Mouse (Mus musculus): ENCODE results near the gene Shpk. TPM values are rescaled to one million over a fixed set of nuclear protein-coding genes. Genes with fewer than 3 reads are reported as not detected.

Gene Shpk
- polyA plus RNA-seq, 1 experiment from 2014 or later, result 1.0 TPM

GRCm38 (mm10) chr11:73205194-73205593, 5.9 kb downstream of the Shpk start:
- ATAC-seq (ENCODE audit: insufficient number of reproducible peaks, low FRiP score, low TSS enrichment, low read depth), result no peak
- Histone ChIP-seq H3K9ac (ENCODE audit: low read length) (no peak overlapping the region), H3K36me3 (ENCODE audit: control insufficient read depth, insufficient read depth, low read length) (no peaks in the 10 kb centered on the region), H3K9me3 (ENCODE audit: control insufficient read depth, low read length) (no peaks in the 10 kb centered on the region), H3K4me2 (ENCODE audit: low read depth, severe bottlenecking) (no peak overlapping the region), H3K27ac (replicated peaks; ENCODE audit: low read depth, low read length) (no peak overlapping the region), H3K4me1 (ENCODE audit: control insufficient read depth, insufficient read depth, low read length) (no peaks in the 10 kb centered on the region), H3K4me3 (ENCODE audit: low read depth, low read length) (no peak overlapping the region), H3K27me3 (ENCODE audit: control insufficient read depth, insufficient read depth, low read length) (no peaks in the 10 kb centered on the region)
- no peak for DNase-seq (ENCODE audit: low spot score)
- 64% methylated on average over 7 of the region's 7 CpGs for WGBS

- H3K4me3 ChIP-seq (ENCODE audit: low read depth, low read length), result no peak overlapping the region
- H3K36me3 ChIP-seq (ENCODE audit: control insufficient read depth, insufficient read depth, low read length), result no peaks in the 10 kb centered on the region
- no peaks in the 10 kb centered on the region for H3K4me1 ChIP-seq (ENCODE audit: control insufficient read depth, insufficient read depth, low read length)
- H3K27ac ChIP-seq (replicated peaks; ENCODE audit: low read depth, low read length), result no peak overlapping the region
- 84% methylated on average over 2 of the region's 2 CpGs for WGBS
- DNase-seq (ENCODE audit: low spot score) (no peak), ATAC-seq (ENCODE audit: insufficient number of reproducible peaks, low FRiP score, low TSS enrichment, low read depth) (no peak)
- no peaks in the 10 kb centered on the region for H3K27me3 ChIP-seq (ENCODE audit: control insufficient read depth, insufficient read depth, low read length)
- no peak overlapping the region for H3K4me2 ChIP-seq (ENCODE audit: low read depth, severe bottlenecking)
- no peak overlapping the region for H3K9ac ChIP-seq (ENCODE audit: low read length)
- H3K9me3 ChIP-seq (ENCODE audit: control insufficient read depth, low read length), result no peaks in the 10 kb centered on the region
Measured at GRCm38 (mm10) chr11:73207621-73208020, 8.4 kb downstream of the Shpk start.

DNA sequence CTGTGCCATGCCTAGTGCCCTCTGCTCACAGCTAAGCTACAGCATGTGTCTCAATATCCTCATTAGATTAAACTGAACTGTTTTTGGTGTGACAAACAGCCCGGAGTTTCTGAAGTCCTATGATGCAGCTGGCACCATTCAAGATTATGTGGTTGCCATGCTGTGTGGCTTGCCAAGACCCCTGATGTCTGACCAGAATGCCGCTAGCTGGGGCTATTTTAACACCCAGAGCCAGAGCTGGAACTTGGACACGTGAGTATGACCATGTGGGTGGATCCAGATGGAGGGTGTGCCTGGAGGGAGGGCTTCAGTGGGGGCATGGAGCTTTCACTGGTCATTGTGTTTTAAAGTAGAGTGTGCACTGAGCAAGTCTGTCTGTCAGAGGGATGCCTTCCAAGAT, 14.7 kb downstream of the Shpk start:
- Histone ChIP-seq H3K9ac (ENCODE audit: low read length) (no peak overlapping the region), H3K27me3 (ENCODE audit: control insufficient read depth, insufficient read depth, low read length) (no peaks in the 10 kb centered on the region), H3K4me3 (ENCODE audit: low read depth, low read length) (no peak overlapping the region), H3K9me3 (ENCODE audit: control insufficient read depth, low read length) (no peaks in the 10 kb centered on the region), H3K4me1 (ENCODE audit: control insufficient read depth, insufficient read depth, low read length) (no peaks in the 10 kb centered on the region), H3K27ac (replicated peaks; ENCODE audit: low read depth, low read length) (no peak overlapping the region), H3K36me3 (ENCODE audit: control insufficient read depth, insufficient read depth, low read length) (no peaks in the 10 kb centered on the region), H3K4me2 (ENCODE audit: low read depth, severe bottlenecking) (no peak overlapping the region)
- no peak for ATAC-seq (ENCODE audit: insufficient number of reproducible peaks, low FRiP score, low TSS enrichment, low read depth)
- no peak for DNase-seq (ENCODE audit: low spot score)
- WGBS, result 85% methylated on average over 3 of the region's 3 CpGs

- H3K36me3 ChIP-seq (ENCODE audit: control insufficient read depth, insufficient read depth, low read length), result no peaks in the 10 kb centered on the region
- H3K27me3 ChIP-seq (ENCODE audit: control insufficient read depth, insufficient read depth, low read length), result no peaks in the 10 kb centered on the region
- no peaks in the 10 kb centered on the region for H3K4me1 ChIP-seq (ENCODE audit: control insufficient read depth, insufficient read depth, low read length)
- no peak overlapping the region for H3K27ac ChIP-seq (replicated peaks; ENCODE audit: low read depth, low read length)
- no peak overlapping the region for H3K4me3 ChIP-seq (ENCODE audit: low read depth, low read length)
- no peaks in the 10 kb centered on the region for H3K9me3 ChIP-seq (ENCODE audit: control insufficient read depth, low read length)
- no peak overlapping the region for H3K4me2 ChIP-seq (ENCODE audit: low read depth, severe bottlenecking)
- ATAC-seq (ENCODE audit: insufficient number of reproducible peaks, low FRiP score, low TSS enrichment, low read depth) (no peak), DNase-seq (ENCODE audit: low spot score) (no peak)
- H3K9ac ChIP-seq (ENCODE audit: low read length), result no peak overlapping the region
- 55% methylated on average over 2 of the region's 2 CpGs for WGBS
Measured at GRCm38 (mm10) chr11:73219671-73220070, 20.4 kb downstream of the Shpk start.

GRCm38 (mm10) chr11:73220651-73221050, 21.4 kb downstream of the Shpk start:
- Histone ChIP-seq H3K27ac (replicated peaks; ENCODE audit: low read depth, low read length) (no peak overlapping the region), H3K36me3 (ENCODE audit: control insufficient read depth, insufficient read depth, low read length) (no peaks in the 10 kb centered on the region), H3K4me3 (ENCODE audit: low read depth, low read length) (no peak overlapping the region), H3K4me2 (ENCODE audit: low read depth, severe bottlenecking) (no peak overlapping the region), H3K27me3 (ENCODE audit: control insufficient read depth, insufficient read depth, low read length) (no peaks in the 10 kb centered on the region), H3K4me1 (ENCODE audit: control insufficient read depth, insufficient read depth, low read length) (no peaks in the 10 kb centered on the region), H3K9me3 (ENCODE audit: control insufficient read depth, low read length) (no peaks in the 10 kb centered on the region), H3K9ac (ENCODE audit: low read length) (no peak overlapping the region)
- no peak for ATAC-seq (ENCODE audit: insufficient number of reproducible peaks, low FRiP score, low TSS enrichment, low read depth)
- 93% methylated on average over 1 of the region's 1 CpGs for WGBS
- no peak for DNase-seq (ENCODE audit: low spot score)

DNA sequence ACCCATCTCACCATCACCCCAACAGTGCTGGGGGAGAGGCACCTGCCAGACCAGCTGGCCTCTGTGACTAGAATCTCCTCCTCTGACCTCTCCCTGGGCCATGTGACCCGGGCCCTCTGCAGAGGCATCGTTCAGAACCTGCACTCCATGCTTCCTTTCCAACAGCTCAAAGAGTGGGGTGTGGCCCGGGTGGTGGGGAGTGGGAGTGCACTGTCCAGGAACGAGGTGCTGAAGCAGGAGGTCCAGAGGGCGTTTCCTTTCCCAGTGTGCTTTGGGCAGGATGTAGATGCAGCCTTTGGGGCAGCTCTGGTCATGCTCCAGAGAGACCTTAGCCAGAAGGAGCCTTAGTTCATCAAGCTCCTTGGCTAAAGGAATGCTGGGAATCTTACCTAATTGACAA, 23.6 kb downstream of the Shpk start:
- Histone ChIP-seq H3K9me3 (ENCODE audit: control insufficient read depth, low read length) (no peaks in the 10 kb centered on the region), H3K27ac (replicated peaks; ENCODE audit: low read depth, low read length) (no peak overlapping the region), H3K36me3 (ENCODE audit: control insufficient read depth, insufficient read depth, low read length) (no peaks in the 10 kb centered on the region), H3K4me3 (ENCODE audit: low read depth, low read length) (no peak overlapping the region), H3K4me2 (ENCODE audit: low read depth, severe bottlenecking) (no peak overlapping the region), H3K27me3 (ENCODE audit: control insufficient read depth, insufficient read depth, low read length) (no peaks in the 10 kb centered on the region), H3K9ac (ENCODE audit: low read length) (no peak overlapping the region), H3K4me1 (ENCODE audit: control insufficient read depth, insufficient read depth, low read length) (no peaks in the 10 kb centered on the region)
- DNase-seq (ENCODE audit: low spot score) (no peak), ATAC-seq (ENCODE audit: insufficient number of reproducible peaks, low FRiP score, low TSS enrichment, low read depth) (no peak)
- WGBS, result 34% methylated on average over 5 of the region's 5 CpGs

- Histone ChIP-seq H3K27ac (replicated peaks; ENCODE audit: low read depth, low read length) (no peak overlapping the region), H3K4me1 (ENCODE audit: control insufficient read depth, insufficient read depth, low read length) (no peaks in the 10 kb centered on the region), H3K9ac (ENCODE audit: low read length) (no peak overlapping the region), H3K27me3 (ENCODE audit: control insufficient read depth, insufficient read depth, low read length) (no peaks in the 10 kb centered on the region), H3K4me2 (ENCODE audit: low read depth, severe bottlenecking) (no peak overlapping the region), H3K36me3 (ENCODE audit: control insufficient read depth, insufficient read depth, low read length) (no peaks in the 10 kb centered on the region), H3K4me3 (ENCODE audit: low read depth, low read length) (no peak overlapping the region), H3K9me3 (ENCODE audit: control insufficient read depth, low read length) (no peaks in the 10 kb centered on the region)
- no peak for ATAC-seq (ENCODE audit: insufficient number of reproducible peaks, low FRiP score, low TSS enrichment, low read depth)
- 75% methylated on average over 2 of the region's 2 CpGs for WGBS
- DNase-seq (ENCODE audit: low spot score), result no peak
Measured at GRCm38 (mm10) chr11:73223966-73224365, 24.7 kb downstream of the Shpk start.

DNA sequence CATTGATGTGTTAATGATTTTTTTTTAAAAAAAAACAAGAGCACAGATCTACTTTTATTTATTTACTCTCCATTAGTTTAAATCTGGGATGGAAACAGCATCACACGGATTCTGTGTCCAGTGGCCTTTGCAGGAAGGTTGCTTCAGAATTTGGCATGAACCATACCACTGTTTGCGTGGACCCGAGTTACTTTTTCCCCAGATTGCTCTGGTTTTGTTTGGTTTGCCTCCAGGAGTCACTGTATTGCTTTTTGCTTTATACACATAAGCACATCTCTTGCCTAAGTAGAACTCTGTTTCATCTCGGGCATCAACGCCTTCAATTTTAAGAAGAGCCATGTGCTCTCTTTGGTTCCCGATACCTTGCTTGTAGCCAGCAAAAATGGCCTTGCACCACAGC, 26.6 kb downstream of the Shpk start:
- Histone ChIP-seq H3K36me3 (ENCODE audit: control insufficient read depth, insufficient read depth, low read length) (no peaks in the 10 kb centered on the region), H3K27me3 (ENCODE audit: control insufficient read depth, insufficient read depth, low read length) (no peaks in the 10 kb centered on the region), H3K4me2 (ENCODE audit: low read depth, severe bottlenecking) (no peak overlapping the region), H3K4me1 (ENCODE audit: control insufficient read depth, insufficient read depth, low read length) (no peaks in the 10 kb centered on the region), H3K9me3 (ENCODE audit: control insufficient read depth, low read length) (no peaks in the 10 kb centered on the region), H3K27ac (replicated peaks; ENCODE audit: low read depth, low read length) (no peak overlapping the region), H3K4me3 (ENCODE audit: low read depth, low read length) (no peak overlapping the region), H3K9ac (ENCODE audit: low read length) (no peak overlapping the region)
- no peak for ATAC-seq (ENCODE audit: insufficient number of reproducible peaks, low FRiP score, low TSS enrichment, low read depth)
- 92% methylated on average over 6 of the region's 6 CpGs for WGBS
- DNase-seq (ENCODE audit: low spot score), result no peak

- no peaks in the 10 kb centered on the region for H3K4me1 ChIP-seq (ENCODE audit: control insufficient read depth, insufficient read depth, low read length)
- H3K36me3 ChIP-seq (ENCODE audit: control insufficient read depth, insufficient read depth, low read length), result no peaks in the 10 kb centered on the region
- H3K27ac ChIP-seq (replicated peaks; ENCODE audit: low read depth, low read length), result no peak overlapping the region
- H3K4me3 ChIP-seq (ENCODE audit: low read depth, low read length), result no peak overlapping the region
- ATAC-seq (ENCODE audit: insufficient number of reproducible peaks, low FRiP score, low TSS enrichment, low read depth), result no peak
- 82% methylated on average over 5 of the region's 5 CpGs for WGBS
- no peak for DNase-seq (ENCODE audit: low spot score)
- H3K4me2 ChIP-seq (ENCODE audit: low read depth, severe bottlenecking), result no peak overlapping the region
- no peak overlapping the region for H3K9ac ChIP-seq (ENCODE audit: low read length)
- H3K9me3 ChIP-seq (ENCODE audit: control insufficient read depth, low read length), result no peaks in the 10 kb centered on the region
- no peaks in the 10 kb centered on the region for H3K27me3 ChIP-seq (ENCODE audit: control insufficient read depth, insufficient read depth, low read length)
Measured at GRCm38 (mm10) chr11:73228881-73229280, 29.6 kb downstream of the Shpk start.
